Mouse (Mus musculus): ENCODE measurements around the gene Rccd1.

Rccd1 gene

DNA sequence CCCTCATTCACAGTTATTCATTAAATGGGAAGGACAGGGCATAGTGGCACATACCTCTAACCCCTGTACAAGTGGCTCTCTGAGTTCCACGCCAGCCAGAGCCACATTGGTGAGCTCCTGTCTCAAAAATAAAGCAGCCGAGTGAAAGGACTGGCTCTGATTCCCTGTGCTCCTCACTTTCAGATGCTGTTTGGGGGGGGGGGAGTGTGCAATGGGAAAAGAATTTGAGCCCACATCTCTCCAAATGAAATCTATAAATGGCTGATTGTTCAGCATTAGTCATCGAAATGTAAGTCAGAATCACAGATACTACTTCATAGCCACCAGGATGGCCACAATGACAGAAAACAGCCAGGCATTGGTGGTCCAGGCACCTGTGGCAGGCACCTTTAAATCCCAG lies 27.2 kb downstream of the Rccd1 start:
- DNase-seq: no peak

DNA sequence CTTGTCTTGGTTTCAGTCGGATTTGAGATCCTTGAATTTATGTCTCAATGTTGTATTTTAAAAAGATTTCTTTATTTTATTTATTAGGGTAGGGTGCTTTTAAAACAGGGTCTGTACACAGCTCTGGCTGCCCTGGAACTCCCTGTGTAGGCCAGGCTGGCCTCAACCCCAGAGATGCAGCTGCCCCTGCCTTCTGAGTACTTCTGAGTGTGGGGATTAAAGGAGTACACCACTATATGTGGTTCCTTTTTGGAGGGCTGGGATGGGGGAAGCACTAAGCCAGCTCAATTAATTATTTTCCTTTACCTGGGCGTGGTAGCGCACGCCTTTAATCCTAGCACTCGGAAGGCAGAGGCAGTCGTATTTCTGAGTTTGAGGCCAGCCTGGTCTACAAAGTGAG lies 27.8 kb downstream of the Rccd1 start:
- DNase-seq: no peak

DNA sequence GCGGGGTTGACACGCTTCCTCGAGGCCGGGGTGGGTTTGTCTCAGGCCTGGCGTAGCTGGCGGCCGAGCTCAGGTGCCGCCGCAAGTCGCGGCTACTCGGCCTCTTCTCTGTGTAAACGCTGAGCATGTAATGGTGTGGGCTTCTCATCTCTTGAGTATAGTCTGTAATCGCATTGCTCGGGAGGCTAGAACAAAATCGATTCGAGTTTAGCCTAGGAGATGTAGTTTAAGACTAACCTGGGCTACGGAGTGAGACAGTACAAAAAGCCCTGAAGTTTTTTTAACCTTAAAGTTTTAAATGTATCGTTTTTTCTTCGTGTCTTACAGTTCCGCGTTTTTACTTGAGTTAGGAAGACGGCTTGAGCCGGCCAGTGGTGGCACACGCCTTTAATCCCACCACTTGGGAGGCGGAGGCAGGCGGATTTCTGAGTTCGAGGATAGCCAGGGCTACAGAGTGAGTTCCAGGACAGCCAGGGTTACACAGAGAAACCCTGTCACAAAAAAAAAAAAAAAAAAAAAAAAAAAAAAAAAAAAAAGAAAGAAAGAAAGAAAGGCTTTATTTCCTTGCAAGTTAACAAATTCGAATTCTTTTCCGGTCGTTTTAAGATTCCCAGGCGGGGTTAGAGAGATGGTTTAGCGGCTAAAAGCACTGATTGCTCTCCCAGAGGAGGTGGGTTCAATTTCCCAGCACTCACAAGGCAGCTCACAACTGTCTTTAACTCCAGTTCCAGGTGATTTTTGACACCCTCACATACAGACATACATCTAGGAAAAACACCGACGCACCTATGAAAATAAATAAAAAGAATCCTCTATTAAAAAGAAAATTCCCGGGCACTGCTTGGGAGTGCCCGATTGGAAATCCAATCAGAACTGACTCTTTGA lies 29.2 kb downstream of the Rccd1 start:
- DNase-seq: no peak

DNA sequence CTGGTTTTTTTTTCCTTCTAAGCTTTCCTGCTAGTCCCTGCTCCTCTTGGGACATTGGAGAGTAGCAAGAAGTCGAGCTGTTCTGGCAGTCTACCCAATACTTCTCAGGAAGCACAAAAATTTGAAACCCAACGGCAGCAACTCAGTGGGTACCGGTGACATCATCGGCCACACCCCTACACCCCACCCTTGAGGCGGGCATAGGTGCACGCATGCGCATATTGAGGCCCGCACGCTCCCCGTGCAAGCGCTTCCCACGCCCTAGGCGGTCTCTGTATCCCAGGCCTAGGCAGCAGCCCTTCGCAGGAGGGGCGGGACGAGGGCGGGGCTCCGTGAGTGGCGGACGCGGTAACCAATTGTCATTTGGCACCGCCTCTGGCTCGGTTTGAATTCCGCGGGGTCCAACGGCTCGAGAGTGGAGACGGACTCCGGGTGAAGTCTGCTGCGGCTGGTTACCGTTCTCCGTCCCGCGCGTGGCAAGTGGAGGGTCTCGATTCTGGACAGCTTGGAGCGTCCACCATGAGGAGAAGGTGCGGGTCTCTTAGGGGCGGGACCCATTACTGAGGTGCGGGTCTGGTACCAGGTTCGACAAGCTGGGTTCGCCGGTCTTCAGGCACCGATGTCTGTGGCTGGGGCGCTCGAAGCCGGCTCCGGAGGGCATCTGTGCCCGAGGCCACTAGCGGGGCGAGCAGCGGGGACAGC lies 30.0 kb downstream of the Rccd1 start, which contains the start of gene Prc1:
Gene Prc1 (plus strand): TSS at position 389 of the 702 bp plus-strand sequence.
- peak; percentile 98 to 99 for DNase-seq

DNA sequence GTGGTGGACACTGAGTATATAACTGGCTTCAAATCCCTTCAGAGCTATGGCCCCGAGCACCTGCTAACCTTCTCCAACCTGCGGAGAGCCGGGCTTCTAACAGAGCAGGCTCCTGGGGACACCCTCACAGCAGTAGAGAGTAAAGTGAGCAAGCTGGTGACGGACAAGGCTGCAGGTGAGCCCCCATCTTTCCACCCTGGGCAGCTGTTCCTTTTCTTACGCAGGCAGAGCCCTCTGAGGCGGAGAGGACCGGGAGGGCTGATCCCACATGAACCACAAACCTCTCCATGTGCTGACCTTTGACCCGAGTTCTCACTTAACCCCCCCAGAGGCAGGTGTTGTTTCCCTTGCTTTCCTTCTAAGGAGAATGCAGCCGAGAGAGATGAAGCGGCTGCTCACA lies 36.5 kb downstream of the Rccd1 start:
- DNase-seq: no peak

DNA sequence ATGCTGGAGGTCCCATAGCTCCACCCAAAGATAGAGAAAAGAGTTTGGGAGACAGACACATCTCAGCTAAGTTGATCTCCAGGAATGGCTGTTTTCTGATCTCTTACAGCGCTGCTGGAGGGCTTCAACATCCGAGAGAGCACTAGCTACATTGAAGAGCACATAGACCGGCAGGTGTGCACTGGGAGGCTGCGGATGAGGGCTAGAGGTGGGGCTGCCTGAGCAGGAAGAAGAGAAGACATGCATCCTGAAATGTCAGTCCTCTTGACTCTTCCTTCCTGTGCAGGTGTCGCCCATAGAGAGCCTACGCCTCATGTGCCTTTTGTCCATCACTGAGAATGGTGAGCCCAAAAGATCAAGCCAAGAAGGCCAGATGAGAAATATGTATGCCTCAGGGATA lies 38.5 kb downstream of the Rccd1 start:
- no peak for DNase-seq

DNA sequence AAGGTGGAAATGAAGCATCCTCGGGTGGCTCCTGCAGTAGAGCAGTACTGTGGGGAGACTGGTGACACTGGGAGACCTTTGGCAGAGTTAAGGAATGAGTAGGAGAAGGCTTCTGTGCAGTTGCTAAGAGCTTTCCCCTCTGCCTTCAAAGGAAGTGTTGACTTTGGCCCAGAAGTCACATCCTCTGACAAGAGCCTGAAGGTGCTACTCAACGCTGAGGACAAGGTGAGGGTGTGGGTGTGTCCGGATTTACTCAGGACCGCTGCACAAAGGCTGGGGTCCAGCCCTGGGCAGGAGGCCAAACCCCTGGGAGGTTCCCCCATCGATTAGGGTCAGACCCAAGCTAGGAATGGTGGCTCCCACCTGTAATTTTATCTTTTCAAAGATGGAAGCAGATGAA lies 39.9 kb downstream of the Rccd1 start:
- no peak for DNase-seq

DNA sequence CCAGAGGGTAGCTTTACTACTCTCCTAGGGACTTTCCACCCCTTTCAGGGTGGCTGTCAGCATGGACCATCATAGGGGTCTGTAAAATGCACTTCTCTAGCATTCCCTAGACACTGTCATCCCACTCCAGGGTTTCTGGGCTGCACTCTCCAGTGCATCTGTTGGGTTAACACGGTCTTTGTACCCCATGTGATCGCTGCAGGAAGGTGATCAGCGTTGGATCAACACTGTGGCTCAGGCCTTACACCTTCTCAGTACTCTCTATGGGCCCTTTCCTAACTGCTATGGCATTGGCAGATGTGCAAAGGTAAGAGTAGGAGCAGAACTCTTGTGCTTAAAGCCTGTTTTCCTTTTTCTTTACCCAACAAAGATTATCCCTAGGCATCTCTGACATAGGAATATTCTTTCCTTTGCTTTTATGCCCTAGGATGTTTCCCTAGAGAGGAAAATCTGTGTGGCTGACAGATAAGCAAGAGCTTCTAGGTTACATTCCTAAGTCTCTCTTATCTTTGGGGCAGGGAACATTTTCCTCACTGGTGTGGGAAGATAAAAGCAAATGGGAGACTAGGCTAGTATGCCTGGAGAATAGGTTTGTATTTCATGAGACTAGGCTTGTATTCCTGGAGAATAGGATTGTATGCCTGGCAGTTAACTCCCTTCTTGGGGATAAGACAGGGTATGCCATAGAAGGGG lies 40.9 kb downstream of the Rccd1 start:
- DNase-seq: no peak

DNA sequence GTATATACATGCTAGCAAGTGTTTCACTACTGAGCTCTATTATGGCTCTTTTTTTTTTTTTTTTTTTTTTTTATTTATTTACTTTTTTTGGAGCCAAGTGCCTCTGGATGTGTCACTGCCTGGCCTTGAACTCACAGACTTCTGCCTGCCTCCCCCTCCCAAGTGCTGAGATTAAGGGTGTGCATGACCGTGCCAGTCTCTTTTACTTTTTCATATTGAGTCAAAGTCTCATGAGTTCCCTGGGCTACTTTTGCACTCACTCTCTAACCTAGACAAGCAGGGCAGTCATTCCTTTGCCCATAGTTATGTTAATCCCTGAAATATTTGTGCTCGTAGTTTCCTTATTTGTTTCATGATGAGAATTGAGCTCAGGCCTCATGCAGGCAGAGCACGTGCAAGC lies 42.6 kb downstream of the Rccd1 start:
- no peak for DNase-seq

DNA sequence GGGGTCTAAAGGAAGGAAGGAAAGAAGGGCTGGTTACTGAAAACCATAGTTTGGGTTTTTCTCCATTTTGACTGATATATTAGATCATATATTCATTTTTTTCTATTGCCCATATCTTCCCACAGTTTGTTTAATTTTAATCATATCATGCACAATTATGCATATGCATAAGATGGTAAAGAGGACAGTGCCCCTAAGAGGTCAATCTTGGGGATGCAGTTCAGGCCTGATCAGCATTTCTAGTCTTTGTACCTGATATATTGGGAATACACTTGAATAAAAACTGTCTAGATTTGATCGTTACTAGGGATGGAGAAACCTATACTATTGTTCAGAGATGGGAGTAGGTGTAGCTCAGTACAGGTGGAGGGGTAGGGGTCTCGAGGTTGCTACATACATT lies 43.3 kb downstream of the Rccd1 start:
- DNase-seq: no peak

DNA sequence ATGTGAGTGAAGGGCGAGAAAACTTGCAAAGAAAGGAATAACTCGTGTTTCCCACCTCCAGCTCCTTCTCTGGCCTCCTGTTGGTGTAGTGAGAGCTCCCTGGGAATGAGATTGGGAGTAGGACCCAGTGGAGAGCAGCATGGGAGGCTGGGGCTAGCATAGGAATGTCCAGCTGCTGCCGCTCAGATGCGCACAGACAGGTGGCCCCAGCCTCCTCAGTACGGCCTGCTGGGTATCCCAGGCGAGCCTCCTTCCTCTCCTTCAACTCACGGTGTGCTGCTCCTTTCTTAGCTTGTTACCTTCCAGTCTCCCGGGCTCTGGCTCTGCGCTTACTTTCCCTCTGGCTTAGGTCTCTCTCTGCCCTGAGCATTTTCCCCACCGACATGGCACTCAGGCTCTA lies 44.2 kb downstream of the Rccd1 start:
- no peak for DNase-seq

DNA sequence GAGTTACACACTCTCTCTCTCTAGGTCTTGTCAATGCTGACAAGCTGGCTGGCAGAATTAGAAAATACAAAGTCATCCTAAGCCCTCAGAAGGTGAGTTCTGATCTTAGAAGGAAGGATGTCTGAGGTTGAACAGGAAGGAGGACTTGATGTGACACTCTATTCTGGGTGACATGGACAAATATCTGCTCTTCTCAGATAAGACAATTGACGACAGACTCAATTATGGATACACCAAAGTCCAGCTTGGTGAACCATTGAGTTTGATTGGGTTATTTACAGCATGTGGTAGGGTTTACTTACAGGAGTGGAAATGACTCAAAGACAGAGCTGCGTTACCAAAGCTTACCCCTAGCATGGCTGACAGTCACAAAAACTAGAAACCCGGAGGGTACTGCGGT lies 47.9 kb downstream of the Rccd1 start:
- DNase-seq: no peak

DNA sequence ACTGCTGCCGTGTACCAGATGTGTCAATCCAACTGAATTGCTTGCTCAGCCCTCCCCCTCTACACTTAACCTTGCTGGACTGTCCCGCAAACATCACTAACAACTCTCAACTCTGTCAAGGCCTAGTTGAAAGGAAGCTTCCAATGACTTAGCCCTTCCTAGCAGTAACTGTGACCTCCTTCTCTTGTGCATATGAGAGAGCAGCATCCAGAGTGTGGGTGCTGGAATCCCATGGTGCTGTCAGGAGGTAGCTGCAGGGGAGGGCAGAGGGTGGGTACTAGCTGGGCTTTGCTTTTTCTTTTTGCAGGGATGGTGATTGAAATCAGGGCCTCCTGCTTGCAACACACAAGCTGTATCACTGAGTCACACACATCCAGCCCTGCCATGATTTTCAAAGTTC lies 50.8 kb downstream of the Rccd1 start:
- no peak for DNase-seq

DNA sequence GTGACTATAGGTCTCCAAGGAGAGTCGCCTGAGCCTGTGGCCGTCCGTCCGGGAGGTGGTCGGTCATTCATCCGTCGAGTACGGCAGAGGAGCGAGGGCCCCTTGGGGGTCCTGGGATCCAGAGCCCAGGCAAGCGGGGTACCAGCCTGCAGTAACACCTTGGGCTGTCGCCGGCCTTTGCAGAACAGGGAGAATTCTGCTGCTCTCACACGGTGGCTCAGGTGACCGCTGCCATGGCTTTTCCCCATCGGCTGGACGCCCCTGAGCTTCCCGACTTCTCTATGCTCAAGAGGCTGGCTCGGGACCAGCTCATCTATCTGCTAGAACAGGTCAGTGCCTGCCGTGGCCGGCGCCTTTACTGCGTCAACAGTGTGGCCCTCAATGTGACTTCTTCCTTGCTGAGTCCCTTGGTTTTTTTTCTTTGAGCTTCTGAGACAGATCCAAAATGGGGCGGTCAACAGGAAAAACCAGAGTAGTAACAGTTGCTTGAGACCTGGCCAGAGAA lies 54.5 kb downstream of the Rccd1 start:
- peak; percentile 43 to 46 for DNase-seq

DNA sequence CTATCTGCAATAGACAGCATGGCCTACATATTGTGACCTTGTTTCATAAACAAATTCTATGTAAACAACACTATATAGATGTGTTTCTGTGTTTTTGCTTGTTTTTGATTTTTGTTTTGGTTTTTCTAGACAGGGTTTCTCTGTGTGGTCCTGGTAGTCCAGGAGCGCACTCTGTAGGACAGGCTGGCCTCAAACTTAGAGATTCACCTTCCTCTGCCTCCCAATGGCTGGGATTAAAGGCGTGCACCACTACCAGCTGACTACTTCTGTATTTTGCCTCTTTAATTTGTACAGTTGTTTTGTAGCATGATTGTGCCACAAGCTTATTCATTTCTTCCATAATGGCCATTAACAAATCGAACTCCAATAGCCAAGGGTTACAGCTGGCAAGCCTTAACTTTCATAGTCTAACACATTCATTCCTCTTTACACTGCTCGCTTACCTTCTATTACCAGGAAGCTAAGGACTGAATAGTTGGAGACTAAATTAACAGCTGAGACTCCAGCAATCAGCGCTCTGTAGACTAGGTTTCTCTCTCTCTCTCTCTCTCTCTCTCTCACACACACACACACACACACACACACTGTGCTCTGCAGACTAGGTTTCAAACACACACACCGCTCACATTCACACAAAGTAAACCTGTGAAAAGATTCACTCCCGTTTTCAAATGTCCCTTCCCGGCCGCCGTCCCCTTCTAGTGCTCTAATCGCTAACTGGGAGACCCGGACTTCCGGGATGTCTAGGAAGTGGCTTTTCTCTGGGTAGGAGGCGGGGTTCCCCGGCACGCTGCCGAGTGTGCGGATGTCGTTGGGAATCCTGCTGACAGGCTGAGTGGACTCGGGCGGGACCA lies 55.1 kb downstream of the Rccd1 start, which contains the start of gene Vps33b:
Gene Vps33b (plus strand): TSS at position 753 of the 854 bp plus-strand sequence.
- DNase-seq: peak; percentile 94 to 98

DNA sequence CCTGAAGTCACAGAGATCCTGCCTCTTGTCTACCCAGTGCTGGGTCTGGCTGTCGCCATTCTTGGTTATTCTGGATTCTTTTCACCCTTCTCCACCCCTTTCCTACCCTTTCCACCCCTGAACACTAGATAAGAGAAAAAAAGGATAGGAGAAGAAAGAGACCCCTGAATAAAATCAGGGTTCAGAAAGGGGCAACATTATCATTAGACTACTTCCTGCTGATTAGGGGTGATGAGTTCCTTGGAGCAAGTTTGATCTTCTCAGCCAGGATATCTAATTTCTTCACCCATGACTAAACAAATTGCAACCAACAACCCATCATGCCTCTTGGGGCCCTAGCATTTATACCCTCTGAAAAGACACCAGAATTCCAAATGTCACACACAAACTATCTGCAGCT lies 56.5 kb downstream of the Rccd1 start:
- no peak for DNase-seq

DNA sequence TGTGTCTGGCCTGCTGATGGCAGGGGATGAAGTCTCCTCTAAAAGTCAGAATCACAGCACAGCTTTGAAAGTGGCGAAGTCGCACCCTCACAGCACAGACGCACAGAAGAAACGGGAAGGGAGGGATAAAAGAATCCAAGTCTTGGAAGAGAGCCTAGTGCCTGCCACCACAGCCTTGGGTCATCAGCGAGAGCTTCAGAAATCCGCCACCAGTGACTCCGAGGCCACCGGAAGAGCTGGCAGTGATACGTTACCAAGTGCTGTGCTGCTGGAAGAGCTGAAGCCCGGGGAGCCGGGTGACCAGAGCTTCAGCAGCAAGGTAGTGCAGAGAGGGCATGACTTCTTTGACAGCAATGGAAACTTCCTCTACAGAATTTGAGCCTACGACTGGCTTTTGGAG lies 59.6 kb downstream of the Rccd1 start:
- DNase-seq: no peak

DNA sequence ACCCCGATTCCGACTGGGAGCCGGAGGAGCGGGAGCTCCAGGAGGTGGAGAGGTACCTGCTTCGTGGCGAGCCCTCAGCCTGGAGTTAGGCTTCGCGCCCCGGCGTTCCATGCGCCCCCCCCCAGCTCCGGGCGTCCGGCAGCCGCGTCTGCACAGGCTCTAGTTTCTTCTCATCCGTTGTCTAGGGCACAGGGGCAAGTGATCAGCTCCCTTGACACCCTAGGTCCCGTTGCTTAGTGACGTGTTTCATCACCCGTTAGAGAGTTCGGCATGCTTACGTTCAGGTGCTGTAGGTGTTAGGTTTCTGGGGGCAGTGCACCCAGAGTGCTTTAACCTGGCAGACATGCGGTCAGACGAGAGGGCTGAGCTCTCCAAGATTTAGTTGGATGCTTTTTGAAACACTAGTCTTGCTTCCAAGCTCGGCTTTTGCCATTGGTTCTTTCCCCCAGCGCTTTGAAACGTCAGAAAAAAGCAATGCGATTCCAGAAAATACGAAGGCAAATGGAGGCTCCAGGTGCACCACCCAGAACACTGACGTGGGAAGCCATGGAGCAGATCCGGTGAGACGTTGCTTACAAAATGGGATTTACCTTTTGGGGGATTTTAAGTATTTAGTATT lies 62.8 kb downstream of the Rccd1 start:
- DNase-seq: no peak

DNA sequence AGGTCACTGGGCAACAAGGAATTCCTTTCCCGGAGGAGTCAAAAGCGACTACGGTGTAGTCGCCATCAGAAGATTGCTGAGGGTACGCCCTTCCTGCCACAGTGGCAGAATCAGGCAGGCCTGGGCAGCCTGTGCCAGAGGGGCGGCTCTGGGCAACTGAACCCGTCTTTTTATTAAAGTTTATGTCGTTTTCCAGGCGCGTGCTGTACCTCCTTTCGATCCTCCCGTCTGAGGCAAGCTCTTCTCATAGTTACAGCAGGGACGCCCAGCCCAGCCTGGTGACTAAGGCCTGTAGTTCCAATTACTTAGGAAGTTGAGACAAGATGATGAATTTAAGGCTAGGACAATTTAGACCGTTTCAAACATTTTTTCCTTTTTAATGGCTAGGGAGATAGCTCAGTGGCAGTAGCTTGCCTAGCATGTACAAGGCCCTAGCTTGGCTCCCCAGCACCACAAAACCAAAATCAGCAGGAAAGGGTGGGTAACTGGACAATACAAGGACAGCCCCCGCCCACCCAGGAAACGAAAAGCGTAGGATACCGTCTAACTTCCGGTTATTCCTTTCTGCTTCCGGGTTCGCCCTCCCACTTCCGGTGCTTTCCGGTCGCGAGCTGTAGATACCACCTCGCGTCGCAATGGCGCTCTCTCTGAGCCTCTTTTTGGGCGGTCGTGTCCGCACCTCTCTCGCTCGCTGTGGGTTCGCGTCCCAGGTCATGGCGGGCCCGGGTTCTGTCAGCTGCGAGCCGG lies 63.5 kb downstream of the Rccd1 start, which contains the start of gene Ngrn:
Gene Ngrn (plus strand): TSS at position 591 of the 747 bp plus-strand sequence.
- DNase-seq: peak; percentile 87 to 89

DNA sequence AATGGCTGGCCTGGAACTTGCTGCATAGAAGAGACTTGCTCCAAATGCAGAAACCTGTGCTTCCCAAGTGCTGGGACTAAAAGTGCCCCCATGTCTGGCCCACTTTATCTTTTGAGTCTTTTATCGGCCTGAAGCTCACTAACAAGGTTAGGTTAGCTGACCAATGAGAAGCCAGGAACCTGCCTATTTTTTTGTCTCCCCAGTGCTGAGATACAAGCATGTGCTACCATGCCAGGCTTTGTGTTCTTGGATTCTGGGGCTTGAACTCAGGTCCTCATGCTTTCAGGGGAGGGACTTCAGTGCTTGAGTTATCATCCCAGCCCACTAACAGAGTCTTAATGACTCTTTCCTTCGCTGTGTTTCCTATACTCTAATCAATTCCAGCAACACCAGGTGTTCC lies 66.5 kb downstream of the Rccd1 start:
- DNase-seq: no peak

DNA sequence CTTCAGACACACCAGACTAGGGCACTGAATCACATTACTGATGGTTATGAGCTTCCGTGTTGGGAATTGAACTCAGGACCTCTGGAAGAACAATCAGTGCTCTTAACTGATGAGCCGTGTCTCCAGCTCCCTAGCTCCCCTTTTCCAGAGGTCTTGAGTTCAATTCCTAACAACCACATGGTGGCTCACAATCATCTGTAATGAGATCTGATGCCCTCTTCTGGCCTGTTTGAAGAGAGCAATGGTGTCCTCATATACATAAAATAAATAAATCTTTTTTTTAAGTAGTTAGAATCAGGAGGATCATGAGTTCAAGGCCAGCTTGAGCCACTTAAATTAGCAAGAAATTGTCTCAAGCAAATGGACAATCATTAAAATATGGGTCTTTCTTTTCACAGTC lies 68.3 kb downstream of the Rccd1 start:
- DNase-seq: no peak
